Mouse (Mus musculus): Measurements from ENCODE around the gene Coro6.
A peak's percentile ranks its signal among the peaks of the same experiment; 100 is the strongest.

Gene Coro6

DNA sequence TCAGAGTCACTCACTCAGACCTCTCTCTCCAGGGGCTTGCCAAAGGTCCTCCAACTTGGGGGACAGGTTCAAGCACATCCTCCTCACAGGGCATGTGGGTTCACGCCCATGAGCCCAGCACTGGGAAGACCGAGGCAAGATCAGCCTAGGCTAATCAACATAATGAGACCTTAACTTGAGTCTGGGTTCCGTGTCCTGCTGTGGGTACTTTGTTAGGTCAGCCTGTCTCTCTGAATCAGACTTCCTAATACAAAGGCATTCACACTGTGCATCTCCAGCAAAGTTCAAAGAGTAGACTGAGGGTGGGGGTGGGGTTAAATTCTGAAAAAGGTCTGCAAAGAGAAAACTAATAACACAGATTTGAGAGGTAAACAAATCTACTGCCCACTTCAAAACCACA is 2.9 kb downstream of the Coro6 start:
- no peak for DNase-seq

DNA sequence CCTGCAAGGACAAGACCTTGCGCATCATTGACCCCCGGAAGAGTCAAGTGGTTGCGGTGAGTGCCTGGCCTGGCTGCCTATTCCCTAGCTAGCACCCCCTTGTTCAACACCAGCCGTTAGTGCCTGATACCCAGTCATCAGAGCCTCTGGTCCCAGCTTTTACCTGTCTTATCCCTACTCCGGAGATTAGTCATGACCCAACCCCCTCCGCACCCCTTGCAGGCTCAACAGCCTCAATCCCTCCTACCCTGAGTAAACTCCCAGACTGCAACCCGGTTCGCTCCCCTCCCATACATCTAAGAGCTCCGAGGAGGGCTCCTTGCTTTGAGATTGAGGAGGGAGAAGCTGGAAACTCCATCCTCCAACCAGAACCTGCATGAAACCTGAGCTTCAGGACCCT is 4.3 kb downstream of the Coro6 start:
- DNase-seq = no peak

DNA sequence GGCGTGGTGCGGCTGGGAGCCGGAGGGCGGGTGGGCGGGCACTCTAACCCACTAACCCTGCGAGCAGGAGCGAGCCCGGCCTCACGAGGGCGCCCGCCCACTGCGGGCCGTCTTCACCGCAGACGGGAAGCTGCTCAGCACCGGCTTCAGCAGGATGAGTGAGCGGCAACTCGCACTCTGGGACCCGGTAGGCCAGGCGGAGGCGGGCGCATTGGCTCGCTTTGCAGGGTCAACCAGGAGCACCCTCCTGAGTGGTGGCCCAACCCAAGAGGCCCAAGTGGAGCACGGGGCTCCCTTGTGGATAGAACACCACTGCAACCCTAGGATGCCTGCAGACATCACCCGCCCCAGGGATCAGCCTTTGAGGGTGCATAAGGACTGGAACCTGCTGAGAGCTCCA is 4.9 kb downstream of the Coro6 start:
- DNase-seq = peak; percentile 91

DNA sequence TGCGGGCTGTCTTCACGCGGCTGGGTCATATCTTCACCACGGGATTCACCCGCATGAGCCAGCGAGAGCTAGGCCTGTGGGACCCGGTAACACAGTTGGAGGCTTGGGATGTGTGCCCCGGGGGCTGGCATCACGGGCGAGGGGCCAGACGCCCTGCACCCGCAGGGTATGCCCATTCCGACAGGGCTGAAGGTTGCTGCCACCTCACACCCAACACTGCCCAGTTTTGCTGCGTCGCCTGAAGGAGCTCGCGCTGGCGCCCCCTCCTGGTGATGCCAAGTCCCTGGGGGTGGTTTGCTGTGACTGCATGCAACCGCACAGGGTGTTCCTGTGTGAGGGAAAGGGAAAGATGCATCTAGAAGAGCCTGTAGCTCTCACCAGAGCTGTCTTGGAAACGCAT is 5.6 kb downstream of the Coro6 start:
- DNase-seq = peak; percentile 83 to 84

DNA sequence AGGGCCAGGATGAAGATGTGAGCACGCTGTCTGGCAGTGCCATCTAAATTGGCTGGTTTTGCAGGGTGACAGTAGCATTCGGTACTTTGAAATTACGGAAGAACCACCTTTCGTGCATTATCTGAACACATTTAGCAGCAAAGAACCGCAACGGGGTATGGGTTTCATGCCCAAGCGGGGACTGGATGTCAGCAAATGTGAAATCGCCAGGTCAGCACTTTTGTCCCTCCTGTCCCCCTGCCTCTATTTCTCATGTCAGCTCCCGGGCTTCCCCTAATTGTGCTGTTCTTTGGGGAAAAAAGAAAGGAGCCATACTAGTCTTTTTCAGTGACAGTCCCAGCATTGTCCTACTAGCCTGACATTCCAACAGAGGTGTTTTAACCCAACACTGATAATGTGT is 6.2 kb downstream of the Coro6 start:
- no peak for DNase-seq

DNA sequence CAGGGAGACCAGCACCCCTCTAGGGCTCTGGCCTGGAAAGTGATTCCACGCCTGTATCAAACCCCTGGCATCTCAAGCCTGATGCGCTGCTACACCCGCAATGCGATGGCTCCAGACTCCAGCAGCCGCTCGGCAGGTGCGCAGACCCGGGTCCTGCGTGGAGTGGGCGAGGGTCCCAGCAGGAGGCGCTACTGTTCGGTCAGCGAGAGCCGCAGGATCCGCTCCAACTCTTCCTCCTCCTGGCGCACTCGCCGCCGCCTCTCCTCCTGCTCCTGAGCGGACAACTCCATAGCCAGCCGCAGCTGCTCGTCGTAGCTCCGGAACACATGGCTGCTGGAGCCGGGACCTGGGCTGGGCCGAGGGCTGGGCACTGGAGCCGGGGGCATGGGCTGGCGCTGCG is 9.2 kb downstream of the Coro6 start:
- no peak for DNase-seq

DNA sequence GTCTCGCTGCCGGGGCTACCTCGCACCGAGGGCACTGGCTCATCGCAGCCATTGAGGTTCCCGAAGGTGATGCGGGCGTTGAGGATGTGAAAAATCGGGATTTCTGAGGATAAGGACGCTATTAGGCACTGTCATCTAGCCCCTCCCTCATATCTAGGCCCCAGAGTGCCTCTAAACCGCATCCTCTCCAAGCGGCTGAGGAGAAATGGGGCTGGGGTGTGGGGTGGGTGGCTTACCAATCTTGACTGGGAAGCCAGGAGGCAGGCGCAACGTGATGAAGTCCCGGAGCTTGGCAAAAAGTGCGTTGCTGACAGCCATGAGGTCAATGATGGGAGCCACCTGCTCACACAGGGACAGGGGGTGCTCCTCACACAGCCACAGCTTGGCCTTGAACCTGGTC is 10.6 kb downstream of the Coro6 start:
- DNase-seq = no peak

DNA sequence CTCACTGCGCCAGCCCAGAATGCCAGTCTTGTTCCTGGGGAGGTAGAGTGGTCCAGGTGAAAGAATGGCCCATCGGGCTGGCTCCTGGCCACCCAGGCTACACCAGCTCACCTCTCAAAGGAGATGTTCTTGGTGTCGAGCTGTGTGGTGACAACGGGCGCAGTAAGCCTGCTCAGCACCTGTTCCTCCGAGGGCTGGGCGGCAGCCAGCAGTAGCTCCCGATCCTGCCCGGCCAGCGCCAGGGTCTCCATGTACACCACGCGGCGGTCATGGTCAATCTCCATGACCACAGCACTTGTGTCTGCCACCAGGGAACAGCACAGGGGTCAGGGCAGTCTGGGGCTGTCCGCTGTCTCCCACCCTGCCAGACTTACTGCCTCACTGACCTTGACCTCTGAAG is 14.0 kb downstream of the Coro6 start:
- no peak for DNase-seq

DNA sequence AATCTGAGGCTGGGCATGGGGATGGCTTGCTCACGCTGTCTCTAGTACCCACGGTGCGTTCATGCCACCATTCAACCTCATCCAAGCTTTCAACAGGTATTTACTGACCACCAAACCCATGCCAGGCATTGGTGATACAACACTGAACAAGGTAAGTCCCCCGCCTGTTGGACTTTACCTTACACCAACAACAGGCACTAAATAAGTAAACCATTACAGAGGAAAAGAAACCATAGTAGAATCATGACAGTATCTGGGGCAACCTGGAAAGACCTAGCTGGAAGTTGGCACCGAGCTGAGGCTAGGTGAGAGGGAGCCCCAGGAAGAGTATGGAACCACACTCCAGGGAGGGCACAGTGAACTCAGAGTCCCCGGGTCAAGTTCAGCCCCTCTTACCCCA is 14.7 kb downstream of the Coro6 start:
- DNase-seq = no peak

DNA sequence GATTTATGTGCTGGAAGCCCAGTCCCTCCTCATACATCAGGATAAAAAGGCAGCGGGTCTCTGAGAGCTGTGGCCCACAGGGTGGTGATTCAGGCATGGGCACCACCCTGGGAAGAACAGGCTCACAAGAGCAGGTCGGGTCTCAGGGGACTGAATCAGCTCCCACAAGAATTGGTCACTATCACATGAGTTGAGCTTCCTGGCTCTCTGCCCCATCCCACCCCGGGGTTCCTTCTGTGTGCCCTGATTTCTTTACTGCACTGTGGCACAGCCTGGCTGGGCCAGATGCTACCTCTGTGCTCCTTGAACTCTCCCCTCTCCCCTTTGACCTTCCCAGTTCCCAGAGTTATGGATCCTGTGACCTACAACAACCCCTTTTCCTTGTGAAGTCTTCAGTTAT is 20.8 kb downstream of the Coro6 start:
- no peak for DNase-seq

DNA sequence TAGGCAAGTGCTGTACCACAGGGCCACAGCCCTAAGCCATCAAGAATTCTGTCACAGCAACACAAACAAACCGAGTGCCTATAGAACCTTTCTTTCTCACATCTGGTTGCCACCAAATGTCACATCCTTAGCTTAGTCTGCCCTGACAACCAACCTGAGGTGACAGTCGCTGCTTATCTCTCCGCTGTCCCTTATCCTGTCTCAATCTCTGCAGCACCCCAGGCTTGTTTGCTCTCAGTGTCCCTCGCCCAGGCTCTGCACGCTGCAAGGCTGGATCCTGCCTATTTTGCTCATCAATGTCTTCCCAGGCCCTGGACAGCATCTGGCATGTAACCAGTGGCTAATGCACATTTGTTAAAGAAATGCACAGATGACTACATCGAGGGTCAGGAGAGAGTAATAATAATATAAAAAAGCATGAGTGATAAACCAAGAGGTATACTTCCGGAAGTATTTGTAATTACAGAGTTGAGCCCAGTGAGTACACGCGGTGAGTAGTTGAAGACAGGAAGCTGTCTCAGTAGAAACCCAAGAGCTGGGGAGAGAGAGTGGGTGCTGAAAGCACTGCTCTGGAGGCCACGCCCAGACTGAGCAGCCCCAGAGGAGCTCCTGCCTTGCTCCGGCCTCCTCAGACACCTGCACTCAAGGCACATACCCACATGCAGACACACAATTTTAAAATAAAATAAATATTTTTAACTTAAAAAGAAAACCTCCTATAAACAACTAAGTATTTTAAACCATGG is 21.5 kb downstream of the Coro6 start:
- peak; percentile 70 to 85 for DNase-seq

DNA sequence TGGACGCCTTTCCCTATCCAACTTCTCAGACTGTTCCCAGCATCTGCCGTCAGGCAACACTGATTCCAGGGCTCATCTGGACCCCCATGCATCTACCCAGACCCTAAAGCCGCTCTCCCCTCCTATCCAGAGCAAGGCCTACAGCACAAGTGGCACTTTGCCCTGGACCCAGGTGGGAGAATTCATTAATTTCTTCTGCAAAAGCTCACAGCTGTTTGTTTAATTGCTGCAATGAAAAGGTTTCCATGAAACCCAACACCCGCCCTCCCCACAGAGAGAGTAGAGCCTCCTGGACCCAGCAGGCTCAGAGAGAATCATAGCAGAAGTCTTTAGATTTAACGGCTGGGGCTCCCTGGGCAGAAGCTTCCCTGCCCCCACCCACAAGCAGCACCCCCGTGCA is 23.0 kb downstream of the Coro6 start:
- no peak for DNase-seq

DNA sequence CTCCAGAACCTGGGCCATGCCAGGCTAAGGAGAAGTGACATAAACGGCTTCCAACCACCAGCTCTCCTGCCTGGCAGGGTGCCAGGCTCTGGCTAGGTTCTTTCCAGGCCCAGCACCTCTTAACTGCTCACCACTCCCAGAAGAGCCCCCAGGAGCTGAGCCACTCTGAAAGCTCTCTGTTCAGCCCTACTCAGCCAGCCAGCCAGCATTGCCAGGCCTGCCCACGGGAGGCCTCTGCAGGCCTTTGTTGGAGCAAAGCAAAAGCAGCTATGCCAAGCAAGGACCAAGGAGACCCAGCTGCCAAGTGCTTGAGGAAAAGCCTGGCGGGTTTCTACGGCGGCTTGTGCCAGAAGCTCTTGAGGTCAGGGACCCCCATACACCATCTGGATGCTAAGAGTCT is 24.6 kb downstream of the Coro6 start:
- no peak for DNase-seq

DNA sequence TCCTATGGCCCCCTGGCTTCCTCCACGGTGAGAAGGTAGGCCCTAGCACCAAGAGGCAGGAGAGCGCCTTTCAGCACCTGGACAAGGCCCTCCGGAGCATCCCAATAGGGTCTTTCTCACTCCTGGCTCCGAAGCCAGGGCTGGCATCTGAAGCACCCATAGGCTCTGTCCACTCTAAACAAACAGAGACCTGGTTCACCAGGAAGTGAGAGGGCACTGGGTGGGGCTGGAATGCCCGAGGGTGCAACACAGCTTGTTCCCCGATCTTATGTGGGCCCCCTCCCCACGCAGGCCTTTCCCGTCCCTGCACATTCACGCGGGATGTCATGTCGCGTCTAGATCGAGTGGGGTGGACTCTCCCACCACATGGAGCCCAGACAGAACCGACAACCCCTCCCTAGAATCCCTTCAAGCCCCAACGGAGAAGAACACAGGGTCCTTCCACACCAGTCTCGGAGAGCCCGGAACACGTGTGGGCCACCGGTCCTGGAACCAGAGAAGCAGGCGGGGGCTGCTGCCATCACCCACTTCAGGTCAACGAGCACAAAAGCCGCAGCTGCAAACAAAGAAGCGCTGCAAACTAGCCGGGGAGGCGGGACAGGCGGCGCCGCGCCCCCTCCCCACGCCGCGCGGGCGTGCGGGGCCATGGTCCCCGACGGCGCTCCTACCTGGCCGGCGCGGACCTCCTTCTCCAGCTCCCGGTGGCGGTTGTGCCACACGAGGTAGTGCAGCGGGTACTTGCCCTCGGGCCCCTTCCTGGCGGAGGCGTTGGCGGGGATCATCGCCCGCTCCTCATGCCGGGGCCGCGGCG is 26.8 kb downstream of the Coro6 start:
- peak in 1 of 2 experiments; percentile 55 for DNase-seq

DNA sequence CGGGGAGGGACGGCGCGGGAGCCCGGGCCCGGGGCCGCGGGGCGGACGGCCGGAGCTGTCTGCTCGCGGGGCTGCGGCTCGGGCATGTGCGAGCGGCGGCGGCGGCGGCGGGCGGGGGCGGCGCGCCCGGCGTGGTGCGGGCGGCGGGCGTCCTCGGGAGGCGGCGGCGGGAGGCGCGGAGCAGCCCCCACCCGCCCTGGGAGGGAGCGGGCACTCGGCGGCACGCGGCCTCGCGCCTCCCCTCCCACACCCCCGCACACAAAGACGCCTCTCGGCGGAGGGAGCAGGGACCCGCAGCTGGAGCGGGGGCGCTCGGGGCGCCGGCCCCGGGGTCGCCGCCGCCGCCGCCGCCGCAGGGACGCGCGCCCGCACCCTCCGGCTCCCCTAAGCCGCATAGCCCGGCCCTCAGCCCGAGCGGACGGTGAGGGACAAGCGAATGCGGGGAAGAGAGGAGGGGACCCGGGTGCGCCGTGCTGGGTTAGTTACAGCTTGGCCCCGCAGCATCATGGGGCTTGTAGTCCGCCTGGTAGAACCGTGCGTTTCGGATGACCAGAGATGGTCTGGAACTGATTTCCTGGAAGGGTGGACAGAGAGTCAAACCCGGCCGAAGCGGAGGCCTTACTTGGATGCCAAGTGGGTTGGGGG is 27.5 kb downstream of the Coro6 start, which contains the start of gene Ankrd13b:
Gene Ankrd13b, minus strand, starts transcription at position 88 of the 645 bp plus-strand sequence.
- DNase-seq = peak; percentile 53 to 65

DNA sequence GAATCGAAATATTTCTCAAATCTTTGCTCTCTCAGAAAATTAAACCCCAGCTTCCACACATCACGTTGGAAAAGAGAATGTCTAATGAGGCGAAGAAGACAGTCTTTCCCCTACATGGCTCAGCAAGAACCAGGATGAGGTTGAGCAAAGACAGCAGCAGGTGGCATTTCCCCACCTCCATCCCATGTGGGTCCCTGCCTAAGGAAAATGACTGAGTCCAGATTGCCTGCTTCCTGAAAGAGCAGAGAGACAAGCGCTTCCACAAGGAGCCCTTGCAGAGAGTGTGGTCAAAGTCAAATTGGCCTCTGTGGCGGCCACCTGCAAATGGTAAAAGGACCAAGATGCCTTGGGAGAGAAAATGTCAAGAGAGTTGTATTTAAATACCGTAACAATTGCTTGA is 28.2 kb downstream of the Coro6 start:
- no peak for DNase-seq

DNA sequence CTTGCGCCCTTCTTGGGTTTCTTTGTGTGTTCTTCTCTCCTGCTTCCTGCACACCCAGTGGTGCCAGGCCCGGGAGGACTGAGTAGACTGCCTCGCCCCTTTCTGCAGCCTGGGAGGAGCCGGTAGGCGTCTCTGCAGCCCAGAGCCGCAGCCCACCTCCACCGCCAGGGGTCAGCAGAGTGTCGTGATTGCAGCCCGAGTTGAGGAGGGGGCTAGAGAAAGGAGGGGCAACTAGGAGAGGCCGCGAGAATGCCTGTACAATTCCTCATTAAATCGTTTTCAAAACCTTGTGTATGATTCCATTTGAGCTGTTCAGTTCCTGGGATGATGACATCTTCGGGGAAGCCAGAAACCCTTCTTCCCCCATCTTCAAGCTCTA is 28.9 kb downstream of the Coro6 start:
- DNase-seq = peak; percentile 93 to 96

DNA sequence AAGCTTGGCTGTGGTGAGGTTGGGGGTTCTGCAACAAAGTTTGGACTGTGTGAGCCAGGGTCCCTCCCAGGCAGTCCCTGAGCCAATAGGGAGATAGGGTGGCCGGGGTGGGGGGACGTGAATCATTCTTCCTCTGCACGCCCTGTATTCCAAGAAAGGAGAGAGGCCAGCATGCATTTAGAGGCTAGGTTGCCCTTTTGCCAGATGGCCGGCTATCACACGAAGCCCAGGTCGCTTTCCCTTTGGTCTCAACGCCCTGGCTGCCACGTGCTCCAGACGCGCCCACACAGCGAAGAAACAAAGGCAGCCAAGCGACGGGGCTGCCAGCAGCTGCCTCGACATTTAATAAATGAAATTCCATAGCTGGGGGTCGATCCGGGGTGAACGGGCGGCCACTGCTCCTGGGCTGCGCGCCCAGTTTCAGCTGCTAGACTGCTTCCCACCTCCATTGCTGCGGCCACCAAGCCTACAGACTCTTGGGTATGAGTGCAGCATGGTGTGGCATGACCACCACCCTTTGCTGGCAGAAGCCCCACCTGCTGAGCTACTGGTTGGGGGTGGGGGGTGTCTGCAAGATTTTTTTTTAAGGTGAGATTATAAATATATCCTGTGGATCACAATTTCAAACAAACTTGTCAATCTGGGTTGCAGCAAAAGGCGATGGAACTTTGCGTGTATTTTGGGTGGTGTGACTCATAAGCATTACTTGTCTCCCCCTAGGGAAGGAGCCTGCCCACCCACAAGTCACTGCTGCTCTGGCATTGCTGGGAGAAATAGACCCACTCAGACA is 29.5 kb downstream of the Coro6 start:
- DNase-seq = peak in 1 of 2 experiments; percentile 52

DNA sequence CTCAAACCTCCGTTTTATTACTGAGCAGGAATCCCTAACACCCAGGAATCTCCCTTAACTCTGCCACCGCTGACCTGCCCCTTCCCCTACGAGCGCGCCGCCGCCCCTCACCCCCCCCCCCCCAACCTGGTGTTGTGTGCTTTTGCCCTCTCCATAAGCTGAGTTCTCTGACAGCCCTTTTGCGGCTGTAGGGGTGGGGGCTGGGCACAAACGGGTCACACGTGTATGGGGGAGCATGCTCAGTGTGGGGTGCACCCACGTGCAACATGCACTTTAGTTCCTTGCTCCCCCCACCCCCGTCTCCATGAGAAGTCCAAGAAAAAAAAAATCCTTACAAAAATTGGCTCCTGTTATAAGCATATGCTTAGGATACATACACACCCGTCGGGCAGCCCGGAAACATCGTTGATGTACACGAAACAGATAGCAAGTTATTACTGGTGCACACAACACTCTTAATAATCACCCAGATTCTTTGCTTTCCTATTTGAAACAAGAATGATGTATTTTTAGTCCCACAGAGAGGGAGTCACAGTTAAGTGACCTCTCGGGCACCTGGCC is 30.2 kb downstream of the Coro6 start:
- DNase-seq = peak; percentile 60 to 75

DNA sequence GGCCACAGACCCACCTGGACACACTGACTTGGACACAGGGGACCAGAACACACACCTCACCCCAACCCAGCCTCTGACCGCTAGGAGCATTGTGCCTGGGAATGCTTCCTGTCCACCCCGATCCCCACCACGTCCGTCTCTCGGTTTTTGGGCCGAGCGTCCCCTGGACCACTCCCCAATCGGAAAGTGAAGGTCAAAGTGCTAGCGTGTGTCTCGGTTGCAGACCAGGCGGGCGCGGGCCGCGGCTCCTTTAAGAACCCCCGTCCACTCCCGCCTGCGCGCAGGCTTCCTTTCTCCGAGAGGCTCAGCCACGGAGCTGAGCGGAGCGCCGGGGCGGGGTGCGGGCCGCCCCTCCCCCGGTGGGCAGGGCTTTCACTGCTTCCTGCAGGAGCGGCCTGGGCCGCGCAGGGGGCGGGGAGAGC is 30.7 kb downstream of the Coro6 start:
- peak; percentile 92 to 95 for DNase-seq

DNA sequence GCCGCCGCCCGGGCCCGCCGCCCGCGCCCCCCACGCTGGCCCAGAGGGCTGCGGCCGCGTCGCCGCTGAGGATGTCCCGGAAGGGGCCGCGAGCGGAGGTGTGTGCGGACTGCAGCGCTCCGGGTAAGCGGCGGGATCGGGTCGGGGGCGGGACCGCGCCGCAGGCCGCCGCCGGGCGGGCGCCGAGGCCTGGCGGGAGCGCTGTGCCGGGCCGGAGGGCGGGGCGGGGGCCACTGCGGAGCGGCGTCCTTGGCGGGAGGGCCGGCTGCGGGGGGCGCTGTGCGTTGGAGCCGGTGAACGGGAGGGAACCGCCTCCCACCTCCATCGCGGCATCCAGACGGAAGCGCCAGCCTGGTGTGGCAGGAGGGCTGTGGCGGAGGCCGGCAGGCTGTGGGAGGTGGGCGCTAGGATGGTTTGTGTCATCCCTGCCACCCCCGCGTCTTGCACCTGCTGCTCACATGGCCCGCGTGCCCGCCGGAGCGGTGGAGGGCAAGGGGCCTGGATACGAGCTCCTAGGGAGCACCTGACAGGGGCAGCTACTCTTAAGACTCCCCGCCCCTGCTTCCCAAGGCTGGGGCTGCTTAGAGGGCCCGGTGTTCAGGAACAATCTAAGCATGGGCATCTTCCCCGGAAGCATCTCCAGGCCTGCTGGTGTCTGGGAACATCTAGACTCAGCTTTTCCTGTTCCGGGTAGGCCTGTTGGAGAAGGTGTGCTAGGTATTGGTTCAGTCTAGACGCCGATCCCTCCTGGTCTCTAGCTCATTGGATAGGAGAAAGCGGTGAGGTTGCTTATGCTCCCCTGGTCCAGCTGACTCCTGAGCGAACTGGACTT is 31.5 kb downstream of the Coro6 start, which contains the start of gene Git1:
Gene Git1, plus strand, starts transcription at position 51 of the 832 bp plus-strand sequence.
- DNase-seq = peak; percentile 54 to 70

DNA sequence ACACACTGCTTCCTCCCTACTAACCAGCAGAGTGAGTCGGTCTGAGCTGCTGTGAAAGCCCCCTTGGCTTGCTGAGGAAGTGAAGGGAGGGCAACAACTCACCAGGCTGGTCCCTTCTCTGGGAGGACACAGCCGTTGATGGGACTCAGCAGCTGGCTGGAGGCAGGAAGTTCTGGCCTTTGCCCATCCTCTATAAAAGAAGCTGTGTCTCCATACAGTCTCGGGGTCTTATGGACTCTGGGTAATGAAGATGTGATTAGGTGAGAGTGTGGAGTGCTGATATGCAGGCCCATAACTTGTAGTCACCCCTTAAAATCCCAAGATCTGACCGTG is 32.1 kb downstream of the Coro6 start:
- DNase-seq = no peak
